Mouse (Mus musculus) MEL (cell line): ENCODE data around the gene Krt84. TPM values are rescaled to one million over a fixed set of nuclear protein-coding genes. Genes with fewer than 3 reads are reported as not detected.

ENCODE experiments used
- DNase-seq: peaks from one replicate; pipeline ENCODE4 v3.0.0; 2011; ENCODE audit warnings: low read depth, low spot score
- H3K27ac ChIP-seq: 2 replicates; pipeline ENCODE4 v1.5.1; 2012; ENCODE audit warnings: low read depth, mild to moderate bottlenecking, control low read depth, low read length, moderate library complexity; ENCODE audit not compliant: control insufficient read depth
- H3K27me3 ChIP-seq, 2 experiments: fragments of 150-350 bp in 1 of 2; sonication (generic) in 1 of 2; 2 replicates each; pipeline ENCODE4 v1.6.1; 2012; ENCODE audit warnings: low read length in 2 of 2, mild to moderate bottlenecking in 2 of 2, improper control_type of control experiment in 1 of 2, moderate library complexity in 1 of 2; ENCODE audit not compliant: insufficient read depth in 2 of 2, control insufficient read depth in 1 of 2
- H3K36me3 ChIP-seq, 2 experiments: 2 replicates each; pipeline ENCODE4 v1.6.1; 2012 to 2014; ENCODE audit warnings: low read length in 2 of 2, improper control_type of control experiment in 1 of 2, inconsistent platforms in 1 of 2, mild to moderate bottlenecking in 1 of 2; ENCODE audit not compliant: insufficient read depth in 2 of 2, control insufficient read depth in 1 of 2
- H3K4me1 ChIP-seq, 2 experiments: fragments of 150-350 bp in 1 of 2; sonication (generic) in 1 of 2; 2 replicates each; pipeline ENCODE4 v1.6.1; 2012; ENCODE audit warnings: low read length in 2 of 2, improper control_type of control experiment in 1 of 2, mild to moderate bottlenecking in 1 of 2; ENCODE audit not compliant: insufficient read depth in 2 of 2, control insufficient read depth in 1 of 2
- H3K4me3 ChIP-seq, 2 experiments: fragments of 150-350 bp in 1 of 2; sonication (generic) in 1 of 2; 2 replicates each; pipeline ENCODE4 v1.5.1; 2012; ENCODE audit warnings: low read depth in 2 of 2, low read length in 2 of 2, mild to moderate bottlenecking in 2 of 2, moderate library complexity in 2 of 2, control low read depth in 1 of 2, improper control_type of control experiment in 1 of 2; ENCODE audit not compliant: control insufficient read depth in 1 of 2, insufficient read depth in 1 of 2
- H3K79me2 ChIP-seq: 2 replicates; pipeline ENCODE4 v1.6.1; 2012; ENCODE audit warnings: mild to moderate bottlenecking, low read length, moderate library complexity; ENCODE audit not compliant: control insufficient read depth, poor library complexity, insufficient read depth
- H3K9ac ChIP-seq: 2 replicates; pipeline ENCODE4 v1.6.1; 2012; ENCODE audit warnings: low read depth, mild to moderate bottlenecking, control low read depth, low read length, moderate library complexity; ENCODE audit not compliant: control insufficient read depth, poor library complexity, severe bottlenecking
- H3K9me3 ChIP-seq: fragments of 150-350 bp; sonication (generic); replicated peaks from 2 replicates; pipeline ENCODE4 v1.6.1; 2012; ENCODE audit warnings: mild to moderate bottlenecking, low read length, improper control_type of control experiment, moderate library complexity; ENCODE audit not compliant: insufficient read depth
- BHLHE40 ChIP-seq: IDR thresholded peaks from 2 replicates; pipeline ENCODE4 v1.6.1; 2012; ENCODE audit warnings: low read depth, mild to moderate bottlenecking, inconsistent platforms, low read length, improper control_type of control experiment, borderline replicate concordance
- CHD1 ChIP-seq: IDR thresholded peaks from 2 replicates; pipeline ENCODE4 v1.6.1; 2012; ENCODE audit warnings: low read depth, mild to moderate bottlenecking, inconsistent platforms, low read length, improper control_type of control experiment
- CHD2 ChIP-seq: IDR thresholded peaks from 2 replicates; pipeline ENCODE4 v1.6.1; 2011; ENCODE audit warnings: low read length, improper control_type of control experiment
- CTCF ChIP-seq, 3 experiments: IDR thresholded peaks in 2 of 3; conservative IDR thresholded peaks in 1 of 3; 2 replicates each; pipeline ENCODE4 v1.5.1; 2011 to 2012; ENCODE audit warnings: low read length in 3 of 3, low read depth in 2 of 3, mild to moderate bottlenecking in 2 of 3, improper control_type of control experiment in 1 of 3, inconsistent platforms in 1 of 3, mixed read lengths in 1 of 3, moderate library complexity in 1 of 3; ENCODE audit not compliant: control insufficient read depth in 1 of 3, insufficient read depth in 1 of 3, poor library complexity in 1 of 3, severe bottlenecking in 1 of 3
- ETS1 ChIP-seq: IDR thresholded peaks from 2 replicates; pipeline ENCODE4 v1.6.1; 2012; ENCODE audit warnings: low read depth, mild to moderate bottlenecking, inconsistent platforms, low read length, improper control_type of control experiment, moderate library complexity
- GATA1 ChIP-seq: IDR thresholded peaks from 2 replicates; pipeline ENCODE4 v1.6.1; 2011; ENCODE audit warnings: low read depth, low read length, improper control_type of control experiment
- HCFC1 ChIP-seq: IDR thresholded peaks from 2 replicates; pipeline ENCODE4 v1.6.1; 2012; ENCODE audit warnings: low read depth, mild to moderate bottlenecking, inconsistent platforms, low read length, improper control_type of control experiment, moderate library complexity
- MAX ChIP-seq: IDR thresholded peaks from 2 replicates; pipeline ENCODE4 v1.6.1; 2011; ENCODE audit warnings: low read length, improper control_type of control experiment
- MXI1 ChIP-seq: IDR thresholded peaks from 2 replicates; pipeline ENCODE4 v1.6.1; 2011; ENCODE audit warnings: mild to moderate bottlenecking, low read depth, low read length, improper control_type of control experiment
- MYC ChIP-seq: IDR thresholded peaks from 2 replicates; pipeline ENCODE4 v1.6.1; 2011; ENCODE audit warnings: low read depth, mild to moderate bottlenecking, low read length, improper control_type of control experiment, moderate library complexity
- NELFE ChIP-seq: IDR thresholded peaks from 2 replicates; pipeline ENCODE4 v1.6.1; 2011; ENCODE audit warnings: low read depth, low read length, improper control_type of control experiment
- NRF1 ChIP-seq: IDR thresholded peaks from 2 replicates; pipeline ENCODE4 v1.6.1; 2014; ENCODE audit warnings: low read depth, mild to moderate bottlenecking, inconsistent platforms, low read length, improper control_type of control experiment, moderate library complexity; ENCODE audit not compliant: poor library complexity, insufficient read depth, severe bottlenecking
- POLR2A ChIP-seq, 2 experiments: IDR thresholded peaks; 2 replicates each; pipeline ENCODE4 v1.6.1; 2011 to 2012; ENCODE audit warnings: low read length in 2 of 2, mild to moderate bottlenecking in 2 of 2, control low read depth in 1 of 2, improper control_type of control experiment in 1 of 2, low read depth in 1 of 2, moderate library complexity in 1 of 2; ENCODE audit not compliant: control insufficient read depth in 1 of 2, insufficient read depth in 1 of 2, poor library complexity in 1 of 2
- POLR2AphosphoS5 ChIP-seq: IDR thresholded peaks from 2 replicates; pipeline ENCODE4 v1.6.1; 2012; ENCODE audit warnings: low read depth, borderline replicate concordance, mild to moderate bottlenecking, inconsistent platforms, low read length, moderate library complexity, mixed read lengths
- RCOR1 ChIP-seq: IDR thresholded peaks from 2 replicates; pipeline ENCODE4 v1.6.1; 2012; ENCODE audit warnings: low read depth, mild to moderate bottlenecking, inconsistent platforms, low read length, improper control_type of control experiment
- SMC3 ChIP-seq: IDR thresholded peaks from 2 replicates; pipeline ENCODE4 v1.6.1; 2011; ENCODE audit warnings: low read depth, low read length, improper control_type of control experiment
- TAL1 ChIP-seq: IDR thresholded peaks from 2 replicates; pipeline ENCODE4 v1.6.1; 2012; ENCODE audit warnings: mild to moderate bottlenecking, inconsistent platforms, low read length, moderate library complexity, mixed read lengths
- TBP ChIP-seq: IDR thresholded peaks from 2 replicates; pipeline ENCODE4 v1.8.0; 2011; ENCODE audit warnings: low read depth, low read length, improper control_type of control experiment
- UBTF ChIP-seq: IDR thresholded peaks from 2 replicates; pipeline ENCODE4 v1.6.1; 2012; ENCODE audit warnings: low read depth, mild to moderate bottlenecking, inconsistent platforms, low read length, improper control_type of control experiment, moderate library complexity, borderline replicate concordance; ENCODE audit not compliant: insufficient read depth
- USF1 ChIP-seq: IDR thresholded peaks from 2 replicates; pipeline ENCODE4 v1.6.1; 2014; ENCODE audit warnings: low read depth, mild to moderate bottlenecking, inconsistent platforms, low read length, improper control_type of control experiment, moderate library complexity
- ZKSCAN1 ChIP-seq: IDR thresholded peaks from 2 replicates; pipeline ENCODE4 v1.6.1; 2012; ENCODE audit warnings: low read depth, mild to moderate bottlenecking, inconsistent platforms, low read length, improper control_type of control experiment, moderate library complexity
- ZMIZ1 ChIP-seq: IDR thresholded peaks from 2 replicates; pipeline ENCODE4 v1.6.1; 2012; ENCODE audit warnings: low read depth, mild to moderate bottlenecking, inconsistent platforms, low read length, improper control_type of control experiment, moderate library complexity
- ZNF384 ChIP-seq: IDR thresholded peaks from 2 replicates; pipeline ENCODE4 v1.6.1; 2012; ENCODE audit warnings: low read depth, mild to moderate bottlenecking, inconsistent platforms, low read length, improper control_type of control experiment
- polyA plus RNA-seq, 2 experiments: library from polyadenylated mRNA; stranded (reverse) in 1 of 2; unstranded in 1 of 2; fragments of >175 nt in 1 of 2; fragments of >200 nt in 1 of 2; gene quantifications; 2 replicates each; pipeline versions ENCODE4 v1.2.1 to v1.2.4; 2012; ENCODE audit warnings: low replicate concordance in 2 of 2, low read depth in 1 of 2; ENCODE audit not compliant: insufficient read length in 2 of 2, insufficient read depth in 1 of 2, missing spikeins in 1 of 2
- total RNA-seq: library from RNA; depleted of rRNA; stranded (reverse); fragments of 300-350 nt; gene quantifications from 2 replicates; pipeline ENCODE4 v1.2.3, GENCODE M21; 2012

Gene Krt84
- total and polyA plus RNA-seq, 3 experiments, result not detected

DNA sequence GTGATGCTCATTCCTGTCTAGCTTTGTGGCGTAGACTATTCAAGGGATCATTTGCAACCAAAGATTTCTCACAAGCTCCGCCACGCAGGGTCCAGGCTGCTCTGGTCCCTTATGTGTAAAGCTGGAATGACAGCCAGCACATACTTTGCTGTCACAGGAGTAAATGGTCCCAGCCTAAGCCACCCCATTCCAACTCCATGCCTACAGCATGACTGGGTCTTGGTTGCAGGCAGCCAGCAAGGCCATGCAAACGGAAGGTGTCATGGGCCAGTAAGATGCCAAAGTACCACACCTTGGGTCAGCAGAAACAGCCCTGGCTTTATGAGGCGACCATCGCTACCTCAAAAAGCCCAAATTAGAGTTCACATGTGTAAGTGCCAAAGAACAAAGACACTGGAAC lies 38.9 kb downstream of the Krt84 start:
- TF ChIP-seq ZMIZ1 (no peak), HCFC1 (no peak), TBP (no peak), POLR2A (IDR thresholded peaks at IDR 0.05; ENCODE audit: control insufficient read depth in 1 of 2, insufficient read depth in 1 of 2, low read depth in 1 of 2, low read length in 2 of 2, poor library complexity in 1 of 2) (no peak), GATA1 (no peak), CHD1 (no peak), BHLHE40 (no peak), USF1 (no peak), RCOR1 (no peak), NRF1 (no peak), NELFE (no peak), TAL1 (no peak), POLR2AphosphoS5 (no peak), ETS1 (no peak), MAX (no peak), CTCF (IDR thresholded peaks at IDR 0.05 in 2 of 3, conservative IDR thresholded peaks at IDR 0.05 in 1 of 3; ENCODE audit: control insufficient read depth in 1 of 3, insufficient read depth in 1 of 3, low read depth in 2 of 3, low read length in 3 of 3, poor library complexity in 1 of 3, severe bottlenecking in 1 of 3) (no peak)
- TF ChIP-seq, all 39 proteins: peak for 0
- no peak overlapping the region for H3K9ac ChIP-seq
- DNase-seq, result no peak
- H3K9me3 ChIP-seq, result no peaks in the 10 kb centered on the region
- H3K79me2 ChIP-seq, result no peaks in the 10 kb centered on the region
- no peaks in the 10 kb centered on the region for H3K36me3 ChIP-seq
- H3K27me3 ChIP-seq, result no peaks in the 10 kb centered on the region
- no peaks in the 10 kb centered on the region for H3K4me1 ChIP-seq
- no peak overlapping the region for H3K4me3 ChIP-seq
- H3K27ac ChIP-seq, result no peak overlapping the region

DNA sequence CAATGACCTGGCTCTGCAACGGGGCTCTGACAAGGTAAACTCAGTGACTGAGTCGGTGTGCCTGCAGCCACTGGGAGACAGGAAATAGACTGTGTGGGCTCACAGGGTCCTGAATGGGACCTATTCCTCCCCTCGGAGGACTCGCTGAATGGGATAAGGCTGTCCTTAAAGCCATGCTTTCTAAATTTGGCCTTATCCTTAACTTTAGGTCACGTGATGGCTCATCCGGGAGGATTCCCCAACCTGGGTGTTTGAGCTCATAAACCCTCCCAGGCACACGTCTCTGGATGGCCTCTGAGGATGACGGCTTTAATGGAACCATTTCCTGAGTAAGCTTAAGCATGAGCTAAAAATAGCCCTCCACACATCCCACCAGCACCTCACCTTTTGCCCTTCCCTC lies 39.9 kb downstream of the Krt84 start:
- no peak for TF ChIP-seq RCOR1
- no peak for TF ChIP-seq CHD2
- no peak for TF ChIP-seq SMC3
- no peak for TF ChIP-seq ZNF384
- no peak for TF ChIP-seq MYC
- no peak for TF ChIP-seq ZKSCAN1
- no peak for TF ChIP-seq UBTF
- TF ChIP-seq MXI1, result no peak
- TF ChIP-seq USF1, result no peak
- TF ChIP-seq CTCF (IDR thresholded peaks at IDR 0.05 in 2 of 3, conservative IDR thresholded peaks at IDR 0.05 in 1 of 3; ENCODE audit: control insufficient read depth in 1 of 3, insufficient read depth in 1 of 3, low read depth in 2 of 3, low read length in 3 of 3, poor library complexity in 1 of 3, severe bottlenecking in 1 of 3), result no peak
- no peaks in the 10 kb centered on the region for H3K9me3 ChIP-seq

More for the DNA sequence above, 39.9 kb downstream of the Krt84 start:
- H3K36me3 ChIP-seq, result no peaks in the 10 kb centered on the region
- no peak for DNase-seq
- no peaks in the 10 kb centered on the region for H3K4me1 ChIP-seq
- H3K4me3 ChIP-seq, result no peak overlapping the region
- no peaks in the 10 kb centered on the region for H3K27me3 ChIP-seq
- no peaks in the 10 kb centered on the region for H3K79me2 ChIP-seq
- H3K27ac ChIP-seq, result no peak overlapping the region
- no peak overlapping the region for H3K9ac ChIP-seq
